Mouse (Mus musculus) bone marrow macrophage, adult 2 months (primary cell): ENCODE data around the gene Ogfod2. TPM values are rescaled to one million over a fixed set of nuclear protein-coding genes. Genes with fewer than 3 reads are reported as not detected.

Experiments
- H3K27ac ChIP-seq: 2 replicates; pipeline ENCODE4 v1.5.1; 2012; ENCODE audit warnings: low read depth, low read length; ENCODE audit not compliant: insufficient read depth
- H3K4me1 ChIP-seq: 2 replicates; pipeline ENCODE4 v1.6.1; 2012; ENCODE audit warnings: low read length; ENCODE audit not compliant: control insufficient read depth, insufficient read depth
- H3K4me3 ChIP-seq: 2 replicates; pipeline ENCODE4 v1.5.1; 2012; ENCODE audit warnings: mild to moderate bottlenecking, low read length, moderate library complexity; ENCODE audit not compliant: insufficient read depth
- CTCF ChIP-seq: IDR thresholded peaks from 2 replicates; pipeline ENCODE4 v1.5.1; 2012; ENCODE audit warnings: low read depth, mild to moderate bottlenecking, low read length, moderate library complexity
- POLR2A ChIP-seq: IDR thresholded peaks from 2 replicates; pipeline ENCODE4 v1.6.1; 2012; ENCODE audit warnings: mild to moderate bottlenecking, low read depth, low read length, borderline replicate concordance
- polyA plus RNA-seq: library from polyadenylated mRNA; stranded (reverse); fragments of >200 nt; gene quantifications from 2 replicates; pipeline ENCODE4 v1.2.4, GENCODE M21; 2012; ENCODE audit not compliant: missing spikeins, insufficient read depth, insufficient read length

Gene Ogfod2
- polyA plus RNA-seq, 1 experiment: 11.5 TPM

- Histone ChIP-seq H3K4me1 (peaks cover 4% of the 10 kb centered on the region), H3K27ac (no peak overlapping the region), H3K4me3 (no peak overlapping the region)
- no peak for TF ChIP-seq POLR2A
- TF ChIP-seq CTCF: no peak
These were observed 29.6 kb upstream of the Ogfod2 start for GRCm38 (mm10) chr5:124082447-124082846.

GRCm38 (mm10) chr5:124082941-124083688 lies 29.0 kb upstream of the Ogfod2 start:
- TF ChIP-seq CTCF: no peak
- TF ChIP-seq POLR2A: no peak
- Histone ChIP-seq H3K27ac (no peak overlapping the region), H3K4me3 (no peak overlapping the region), H3K4me1 (no peaks in the 10 kb centered on the region)

GRCm38 (mm10) chr5:124083850-124084587 lies 28.1 kb upstream of the Ogfod2 start:
- TF ChIP-seq POLR2A (no peak), CTCF (no peak)
- no peaks in the 10 kb centered on the region for H3K4me1 ChIP-seq
- no peak overlapping the region for H3K27ac ChIP-seq
- H3K4me3 ChIP-seq: no peak overlapping the region

- no peak overlapping the region for H3K27ac ChIP-seq
- TF ChIP-seq CTCF (peak; percentile 98), POLR2A (no peak)
- no peak overlapping the region for H3K4me3 ChIP-seq
- H3K4me1 ChIP-seq: no peaks in the 10 kb centered on the region
These were observed 27.4 kb upstream of the Ogfod2 start for GRCm38 (mm10) chr5:124084588-124085173.

GRCm38 (mm10) chr5:124085513-124085912 lies 26.6 kb upstream of the Ogfod2 start:
- Histone ChIP-seq H3K4me1 (no peaks in the 10 kb centered on the region), H3K4me3 (no peak overlapping the region), H3K27ac (no peak overlapping the region)
- TF ChIP-seq POLR2A (no peak), CTCF (no peak)

- H3K4me1 ChIP-seq: no peaks in the 10 kb centered on the region
- no peak overlapping the region for H3K27ac ChIP-seq
- TF ChIP-seq CTCF (no peak), POLR2A (no peak)
- no peak overlapping the region for H3K4me3 ChIP-seq
These were observed 25.2 kb upstream of the Ogfod2 start for GRCm38 (mm10) chr5:124086876-124087275.

GRCm38 (mm10) chr5:124089868-124090267 lies 22.2 kb upstream of the Ogfod2 start:
- Histone ChIP-seq H3K4me1 (peaks cover under 1% of the 10 kb centered on the region; the same call in 1 of the 2 replicates), H3K27ac (no peak overlapping the region), H3K4me3 (no peak overlapping the region)
- no peak for TF ChIP-seq CTCF
- no peak for TF ChIP-seq POLR2A

- no peak overlapping the region for H3K27ac ChIP-seq
These were observed 20.1 kb upstream of the Ogfod2 start for GRCm38 (mm10) chr5:124091951-124092406.

GRCm38 (mm10) chr5:124093120-124093794 lies 18.8 kb upstream of the Ogfod2 start:
- TF ChIP-seq POLR2A (no peak), CTCF (no peak)
- Histone ChIP-seq H3K4me1 (peaks cover 4% of the 10 kb centered on the region), H3K27ac (no peak overlapping the region), H3K4me3 (no peak overlapping the region)

More at GRCm38 (mm10) chr5:124091951-124092406, 20.1 kb upstream of the Ogfod2 start:
- Histone ChIP-seq H3K4me1 (peaks cover 4% of the 10 kb centered on the region), H3K4me3 (no peak overlapping the region)
- TF ChIP-seq CTCF (no peak), POLR2A (no peak)
